Mouse (Mus musculus) heart, postnatal 14 days (tissue): ENCODE measurements at regions not wholly inside any gene's neighbourhood (a gene's known extent, or its start where the extent isn't known, plus 50 kb on each side); places are given as distances from the start of the nearest gene placed in this dataset.

Experiments
- DNase-seq, 2 experiments: peaks; one replicate each; pipeline ENCODE4 v3.0.0; 2021 to 2022
- intact Hi-C: fragments of 180-260 bp; cut with DNase I; formaldehyde crosslinking; loops from one replicate; pipeline ENCODE4 v1.15.1; 2025

DNA sequence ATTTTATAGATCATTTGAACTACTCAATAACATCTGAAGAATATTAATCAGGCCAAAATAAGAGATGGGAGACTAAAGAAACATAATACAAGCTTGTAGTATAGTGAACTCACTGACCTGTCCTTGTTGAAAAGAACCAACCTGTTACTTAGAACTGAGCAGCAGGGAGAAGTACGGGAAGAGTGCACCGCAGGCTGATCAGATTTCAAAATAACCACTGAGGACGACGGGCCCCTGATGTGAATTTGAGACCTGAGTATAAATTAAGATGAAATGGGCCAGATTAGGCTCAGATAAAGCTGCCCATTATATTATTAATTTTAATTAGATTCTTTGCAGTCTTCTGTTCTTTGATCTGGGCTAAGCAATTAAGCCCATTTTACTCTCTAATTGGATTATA, 391.2 kb upstream of the Tyrp1 start:
- intact Hi-C loops: no loop called here
- no peak for DNase-seq

DNA sequence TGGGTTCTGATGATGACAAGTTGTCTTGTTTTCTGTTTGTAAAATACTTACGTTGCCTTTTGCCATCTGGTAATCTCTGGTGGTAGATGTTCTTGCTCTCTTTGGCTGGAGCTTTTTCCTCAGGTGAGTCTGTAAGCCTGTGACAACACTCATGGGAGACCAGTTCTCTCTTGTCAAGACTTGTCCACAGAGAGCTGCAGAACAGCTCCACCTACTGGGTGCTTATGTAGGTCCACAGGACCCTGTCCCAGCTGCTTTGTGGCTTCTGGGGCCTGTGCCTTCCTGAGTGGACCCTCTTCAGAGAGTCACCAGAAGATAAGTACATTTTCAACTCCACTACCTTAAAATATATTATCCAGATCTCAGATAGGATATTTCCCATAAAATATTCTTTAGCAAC, 370.3 kb upstream of the Tyrp1 start:
- DNase-seq: no peak
- intact Hi-C loops: no loop called here

DNA sequence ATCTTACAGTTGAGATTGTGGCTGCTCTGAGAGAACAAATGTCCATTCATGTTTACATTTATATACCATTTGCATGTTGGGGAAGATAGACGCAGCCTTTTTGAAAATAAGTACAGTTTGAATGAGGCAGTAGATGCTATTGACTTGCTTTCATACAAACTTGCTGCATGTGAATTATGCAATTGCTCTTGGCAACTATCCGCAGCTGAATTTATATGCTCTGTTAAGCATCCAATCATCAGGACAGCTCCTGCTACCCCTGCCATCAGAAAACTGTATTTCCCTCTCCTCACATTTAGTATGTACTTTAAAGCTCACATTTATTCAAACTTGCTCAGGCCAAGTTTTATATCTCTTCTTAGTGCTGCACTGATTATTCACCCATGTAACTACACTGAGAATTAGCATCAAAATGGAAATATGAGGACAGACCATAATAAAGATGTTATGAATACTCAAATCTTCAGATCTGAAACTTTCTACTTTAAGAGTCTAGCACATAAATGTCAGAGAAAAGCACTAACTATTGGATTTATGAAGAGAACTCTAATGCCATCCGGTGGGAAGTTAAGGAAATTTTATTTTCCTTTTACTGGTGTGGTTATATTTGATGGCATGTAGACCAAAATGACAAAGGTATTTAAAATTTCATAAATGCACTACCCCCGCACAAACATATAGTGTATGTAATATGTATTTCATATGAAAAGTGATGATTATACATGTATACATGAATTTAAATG, 358.0 kb upstream of the Tyrp1 start:
- intact Hi-C loops: no loop called here
- no peak for DNase-seq

DNA sequence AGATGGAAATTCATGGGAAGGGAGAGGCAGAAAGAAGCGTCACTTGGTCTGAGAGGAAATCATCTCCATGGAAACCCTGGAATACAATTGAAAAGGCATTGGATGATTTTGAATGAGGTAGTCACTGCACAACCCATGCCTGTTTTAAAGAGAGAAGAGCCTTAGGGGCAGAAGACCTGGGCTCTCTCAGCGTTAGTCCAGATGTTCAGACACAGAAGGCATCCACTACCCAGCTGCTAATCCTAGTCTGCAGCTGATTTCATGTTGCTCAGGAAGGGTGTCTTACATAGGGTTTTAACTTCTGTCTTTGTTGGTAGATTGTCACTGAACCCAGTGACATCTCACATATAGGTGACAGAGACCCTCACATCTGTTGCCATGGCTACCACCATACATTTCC, 318.8 kb upstream of the Tyrp1 start:
- no peak for DNase-seq
- intact Hi-C loops: loop anchor here (10.0 kb wide), 1 partner anchor 250 kb away; no protein-coding TSS in a partner anchor

DNA sequence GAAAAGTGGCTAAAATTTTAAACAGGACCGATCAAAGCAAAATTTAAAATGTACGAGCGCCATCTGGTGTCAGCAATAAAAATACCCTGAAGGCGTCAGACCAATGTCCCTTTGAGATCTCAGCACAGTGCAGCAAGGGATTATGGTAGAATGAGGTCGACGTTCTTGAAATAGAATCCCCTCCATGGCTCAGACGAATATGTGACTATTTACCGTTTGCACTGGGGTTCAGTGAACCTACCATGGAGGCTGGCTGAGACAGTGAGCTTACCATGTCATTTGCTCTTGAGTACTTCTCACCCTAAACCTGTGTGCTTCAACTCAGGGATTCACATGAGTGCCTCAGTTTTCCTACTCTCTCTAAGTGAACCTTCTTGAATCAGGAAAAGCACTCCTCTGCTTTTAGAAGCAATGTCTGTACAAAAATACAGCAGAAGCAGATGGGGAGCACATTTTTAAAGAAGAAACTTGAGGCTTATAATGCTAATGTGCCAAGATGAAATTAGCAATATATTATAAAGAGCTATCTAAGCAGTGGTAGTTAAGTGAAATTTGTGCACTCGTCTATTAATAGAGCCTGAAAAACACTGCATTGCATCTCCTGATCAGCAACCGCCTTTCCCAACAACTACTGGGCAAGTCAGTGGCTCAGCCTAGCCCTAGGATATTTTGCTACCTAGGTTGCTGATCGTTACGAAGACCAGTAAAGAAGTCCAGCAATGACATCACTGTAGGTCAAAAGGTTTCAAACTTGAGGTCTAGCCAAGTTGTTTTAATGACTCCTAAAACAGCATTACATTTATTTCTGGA, 316.2 kb upstream of the Tyrp1 start:
- DNase-seq: peak; percentile 8 to 52
- intact Hi-C loops: loop anchor here (10.0 kb wide), 1 partner anchor 247 kb away; no protein-coding TSS in a partner anchor

DNA sequence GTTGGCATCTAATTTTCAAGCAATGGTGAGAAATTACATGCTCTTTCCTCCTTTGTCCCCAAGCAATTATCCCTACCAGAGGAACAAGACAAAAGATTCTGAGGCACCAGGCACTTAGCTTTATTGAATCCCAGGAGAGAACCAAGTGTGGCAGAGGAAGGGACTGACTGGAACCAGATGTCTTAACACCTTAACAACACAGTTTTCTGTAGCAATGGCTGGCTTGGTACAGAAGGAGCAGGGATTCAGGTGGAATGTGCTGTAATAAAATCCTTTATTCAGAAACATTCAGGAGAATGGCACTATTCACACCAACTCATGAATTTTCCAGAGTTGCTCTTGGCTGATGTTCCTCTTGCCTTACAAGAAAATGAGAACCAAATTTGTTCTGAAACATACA, 315.3 kb upstream of the Tyrp1 start:
- intact Hi-C loops: loop anchor here (10.0 kb wide), 1 partner anchor 246 kb away; no protein-coding TSS in a partner anchor
- DNase-seq: no peak

DNA sequence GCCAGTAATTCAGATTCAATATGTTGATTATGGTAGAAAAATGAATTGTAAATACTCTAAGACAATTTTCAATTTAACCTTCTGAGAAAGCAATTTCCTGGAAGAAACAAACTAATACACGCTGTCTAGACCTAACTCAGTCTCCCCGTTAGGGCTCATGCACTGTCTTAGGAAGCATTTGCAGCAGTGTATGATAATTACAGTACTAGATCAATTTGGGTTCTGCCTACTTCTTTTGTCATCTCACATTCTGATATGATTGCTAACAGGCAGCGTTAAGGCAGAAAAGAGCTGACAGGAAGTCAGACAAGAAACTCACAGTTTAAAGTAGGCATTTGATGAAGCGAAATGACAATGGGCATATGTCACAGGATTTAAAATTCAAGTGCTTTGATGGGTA, 294.1 kb upstream of the Tyrp1 start:
- DNase-seq: no peak
- intact Hi-C loops: no loop called here

DNA sequence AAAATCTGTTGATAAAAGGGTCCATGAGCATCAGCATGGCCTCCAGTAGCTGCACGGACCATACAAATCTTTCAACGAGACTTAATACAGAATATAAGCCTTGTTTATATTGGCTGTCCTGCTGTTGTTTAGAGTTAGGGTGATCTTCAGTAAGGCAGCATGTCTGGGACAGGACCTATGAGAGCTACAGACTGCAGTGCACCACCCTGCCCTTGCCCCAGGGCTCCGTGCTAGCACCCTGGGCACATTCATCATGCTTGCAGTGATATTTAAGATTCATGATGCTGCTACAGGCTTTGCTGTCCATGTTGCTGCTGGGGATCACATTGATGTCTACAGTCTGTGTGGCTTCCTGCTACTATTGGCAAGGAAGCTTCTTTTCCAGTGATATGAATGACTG, 288.8 kb upstream of the Tyrp1 start:
- intact Hi-C loops: no loop called here
- DNase-seq: no peak

DNA sequence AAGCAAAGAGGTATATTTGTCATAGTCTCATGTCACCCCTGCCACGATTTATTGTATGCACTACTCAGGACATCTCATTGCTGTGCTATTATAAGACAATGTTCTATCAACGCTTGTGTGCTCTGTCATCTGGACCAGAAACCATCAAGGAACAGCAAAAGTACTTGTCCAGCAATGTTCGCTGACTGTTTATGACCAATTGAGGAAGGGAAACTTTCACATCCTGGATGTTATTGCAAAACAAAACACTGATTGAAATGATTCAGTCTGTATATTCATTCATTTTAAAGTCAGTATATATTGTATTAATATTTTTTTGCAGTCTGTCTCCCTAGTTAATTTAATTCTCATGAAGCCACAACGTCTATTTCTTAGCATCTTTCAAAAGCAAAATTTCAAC, 244.5 kb upstream of the Tyrp1 start:
- intact Hi-C loops: no loop called here
- no peak for DNase-seq

DNA sequence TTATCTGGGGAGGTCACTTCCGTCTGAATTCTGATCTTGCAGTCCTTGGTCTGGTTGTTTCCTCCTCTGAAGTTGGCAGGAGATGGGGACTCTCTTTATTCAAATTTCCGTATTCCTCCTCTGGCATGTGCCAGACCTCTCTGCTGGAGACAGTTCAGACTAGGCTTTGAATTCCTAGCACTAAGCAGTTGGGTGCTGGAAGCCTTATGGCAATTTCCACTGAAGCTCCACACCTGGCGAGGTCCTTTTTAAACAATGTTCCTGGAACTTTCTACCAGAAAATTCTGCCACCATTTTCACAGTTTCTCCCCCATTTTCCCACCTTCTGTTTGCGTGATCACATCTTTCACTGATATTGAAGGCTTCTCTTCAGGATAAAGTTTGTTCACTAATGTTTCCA, 205.7 kb upstream of the Tyrp1 start:
- intact Hi-C loops: no loop called here
- DNase-seq: no peak

DNA sequence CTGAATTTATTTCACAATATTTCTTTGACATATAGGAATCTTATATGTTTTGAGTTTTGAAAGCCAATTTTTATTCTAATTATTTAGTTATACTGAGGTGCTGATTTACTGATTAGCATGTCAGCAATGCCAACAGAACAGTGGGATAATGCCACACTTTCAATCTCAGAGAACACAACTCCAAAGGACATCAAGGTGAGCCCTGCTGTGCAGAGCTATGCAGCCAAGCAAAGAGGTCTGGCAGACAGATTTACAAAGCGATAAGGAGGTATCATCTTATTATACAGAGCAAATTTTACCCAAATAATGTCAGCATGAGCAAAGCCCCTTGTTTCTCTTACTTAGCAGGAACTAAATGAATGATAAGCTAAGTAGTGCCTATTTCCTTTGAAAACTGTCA, 204.7 kb upstream of the Tyrp1 start:
- intact Hi-C loops: no loop called here
- no peak for DNase-seq

DNA sequence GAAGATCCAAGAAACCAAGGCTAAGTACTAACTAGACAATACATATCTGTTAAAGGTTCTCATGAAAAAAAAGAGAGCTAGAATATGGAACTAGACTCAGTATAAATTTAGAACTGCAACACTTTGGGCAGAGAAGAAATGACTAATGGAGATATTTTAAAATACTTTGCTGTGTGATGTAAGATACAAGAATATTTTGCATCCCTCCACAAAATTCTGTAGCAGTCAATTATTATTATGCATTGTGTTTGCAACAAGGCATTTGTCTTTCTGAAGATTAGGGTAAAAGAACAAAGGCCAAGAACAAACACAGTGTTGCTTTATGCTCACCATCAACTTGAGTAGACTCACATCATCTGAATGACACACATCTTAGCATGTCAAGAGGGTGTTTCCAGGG, 203.7 kb upstream of the Tyrp1 start:
- DNase-seq: no peak
- intact Hi-C loops: no loop called here

DNA sequence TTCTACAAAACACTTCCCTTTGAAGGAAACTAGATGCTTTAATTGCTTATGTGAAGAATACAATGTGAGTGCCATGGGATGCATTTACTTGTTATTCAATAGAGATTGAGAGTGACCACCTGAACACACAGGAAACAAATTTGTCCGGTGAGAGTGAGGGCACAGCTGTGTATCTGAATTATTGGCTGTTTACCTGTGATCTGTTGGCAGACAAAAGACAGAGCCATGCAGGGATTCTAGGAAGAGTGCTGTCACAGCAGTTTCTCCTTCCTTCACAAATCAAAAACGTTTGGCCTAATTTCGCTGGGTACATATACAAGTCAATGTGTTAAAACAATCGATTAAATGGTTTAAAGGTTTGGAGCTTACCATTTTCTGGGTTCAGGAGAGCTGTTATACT, 202.9 kb upstream of the Tyrp1 start:
- DNase-seq: no peak
- intact Hi-C loops: no loop called here

DNA sequence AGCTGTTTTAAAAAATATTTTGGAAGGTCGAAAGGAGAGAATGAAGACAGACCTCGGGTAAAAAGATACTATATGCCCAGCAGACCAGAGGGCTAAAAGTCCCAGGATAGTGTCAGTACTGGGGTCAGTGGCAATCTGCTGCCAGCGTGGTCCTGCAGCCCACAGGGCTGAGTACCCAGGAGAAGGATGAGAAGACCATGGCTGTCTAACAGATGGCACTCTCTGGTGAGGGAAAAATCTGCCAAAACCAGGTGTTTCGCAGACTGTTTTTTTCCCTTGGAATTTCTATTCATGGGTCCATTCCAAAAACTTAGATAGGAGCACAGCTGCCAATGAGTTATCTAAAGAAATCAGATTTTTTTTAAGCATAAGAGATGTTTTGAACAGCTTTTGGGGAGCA, 202.5 kb upstream of the Tyrp1 start:
- no peak for DNase-seq
- intact Hi-C loops: no loop called here

DNA sequence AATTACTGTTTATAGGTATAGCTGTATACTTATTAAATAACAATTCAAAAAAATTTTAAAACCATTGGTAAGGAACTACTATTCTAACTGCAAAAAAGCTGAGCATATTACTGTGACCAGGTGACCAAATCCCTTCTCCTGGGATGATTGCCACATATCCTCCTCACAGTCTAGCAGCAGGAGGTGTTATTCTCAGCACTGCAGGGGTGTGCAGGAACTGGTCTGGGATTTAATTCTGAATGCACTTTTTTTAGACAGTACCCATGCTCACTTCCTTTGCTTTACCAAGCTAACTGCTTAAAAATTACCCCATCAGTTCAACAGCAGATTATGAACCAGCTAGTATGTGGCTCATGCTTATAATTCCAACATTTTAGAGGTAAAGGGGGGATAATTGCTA, 195.5 kb upstream of the Tyrp1 start:
- DNase-seq: no peak
- intact Hi-C loops: no loop called here
